Mouse (Mus musculus) G1E (cell line): ENCODE results near the gene Oit3.

ENCODE experiments used
- CTCF ChIP-seq: IDR thresholded peaks from 2 replicates; pipeline ENCODE4 v1.5.1; 2012; ENCODE audit warnings: low read depth, low read length, inconsistent platforms, mixed read lengths
- GATA1 ChIP-seq: IDR thresholded peaks from 2 replicates; pipeline ENCODE4 v1.6.1; 2012; ENCODE audit warnings: borderline replicate concordance, low read length, inconsistent platforms, mixed read lengths
- GATA2 ChIP-seq: IDR thresholded peaks from 2 replicates; pipeline ENCODE4 v1.6.1; 2012; ENCODE audit warnings: low read depth, low read length, inconsistent platforms, borderline replicate concordance
- POLR2AphosphoS5 ChIP-seq: IDR thresholded peaks from 2 replicates; pipeline ENCODE4 v1.6.1; 2012; ENCODE audit warnings: low read depth, low read length, inconsistent platforms; ENCODE audit not compliant: insufficient replicate concordance
- TAL1 ChIP-seq: conservative IDR thresholded peaks from 2 replicates; pipeline ENCODE4 v1.6.1; 2012; ENCODE audit warnings: low read depth, low read length, inconsistent platforms, mixed read lengths

- TF ChIP-seq CTCF (no peak), POLR2AphosphoS5 (no peak), TAL1 (no peak), GATA1 (no peak), GATA2 (no peak)
Measured at GRCm38 (mm10) chr10:59380411-59380821, 61.2 kb downstream of the Oit3 start.
